Mouse (Mus musculus): Measurements from ENCODE around the gene Tecpr2. TPM values are rescaled to one million over a fixed set of nuclear protein-coding genes. Genes with fewer than 3 reads are reported as not detected.

Gene Tecpr2
- polyA plus RNA-seq (2015; fragmentation: Nextera tagmentation; extraction: Ambion mirVana) = 3.1 and 3.3 TPM in 2 replicates

GRCm38 (mm10) chr12:110889036-110890020, at the start of gene Tecpr2, which contains the start of gene Cinp:
Gene Tecpr2 (plus strand): TSS chr12:110889264.
Gene Cinp (minus strand): TSS chr12:110889145.
- H3K9me3 ChIP-seq = no peaks in the 10 kb centered on the region
- peak within 1 kb of the TSS; percentile 76 for H3K4me3 ChIP-seq
- H3K27me3 ChIP-seq = no peaks in the 10 kb centered on the region
- H3K36me3 ChIP-seq = no peaks in the 10 kb centered on the region
- H3K4me1 ChIP-seq = peaks cover 21% of the 10 kb centered on the region
- peak; percentile 100 for ATAC-seq (ENCODE audit: borderline replicate concordance, extremely low read depth, low FRiP score, low TSS enrichment)
- peak within 1 kb of the TSS; percentile 77 for H3K27ac ChIP-seq
- peak within 1 kb of the TSS; percentile 67 for H3K9ac ChIP-seq
- WGBS = under 1% methylated on average over 69 of the region's 74 CpGs
- peak within 1 kb of the TSS; percentile 81 for H3K4me2 ChIP-seq

DNA sequence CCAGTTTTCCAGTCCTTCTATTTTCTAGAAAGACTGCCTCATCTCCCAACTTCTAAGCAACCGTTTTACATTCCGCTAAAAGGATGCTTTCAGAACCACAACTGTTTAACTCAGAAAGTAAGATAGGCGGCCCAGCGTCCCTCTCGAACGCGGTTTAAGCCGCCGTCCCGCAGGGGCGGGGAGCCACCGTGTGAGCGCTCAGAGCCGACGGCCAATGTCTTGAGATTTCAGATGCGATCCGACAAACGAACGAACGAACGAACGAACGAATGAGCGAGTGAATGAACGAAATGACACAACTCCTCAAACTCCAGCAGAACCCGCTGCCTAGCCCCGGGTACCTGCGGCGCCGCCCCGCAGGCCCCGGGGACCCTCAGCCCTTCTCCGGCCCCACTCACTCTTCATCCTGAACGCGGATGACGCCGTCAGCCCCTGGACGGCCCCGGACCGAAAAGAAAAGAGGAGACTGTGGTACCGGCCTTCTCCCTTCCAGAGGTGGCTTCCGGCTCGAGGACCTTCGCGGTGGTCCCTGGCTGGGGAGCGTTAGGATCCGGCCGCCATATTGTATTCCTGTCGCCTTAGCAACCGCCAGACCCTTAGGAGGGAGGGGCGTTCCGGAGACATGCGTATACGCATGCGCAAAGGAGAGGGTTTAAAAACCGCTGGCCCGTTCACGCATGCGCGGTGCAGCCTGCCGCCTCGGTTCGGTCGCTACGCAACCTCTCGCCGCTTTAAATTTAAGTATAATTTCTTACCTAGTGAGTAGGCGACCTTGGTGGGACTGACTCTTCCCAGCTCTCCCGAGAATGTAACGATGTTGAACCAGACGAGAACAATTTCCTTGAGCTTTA, 48.5 kb upstream of the Tecpr2 start, which contains the start of gene Mok:
Gene Mok (minus strand): TSS at position 592 of the 851 bp plus-strand sequence.
- WGBS = under 1% methylated on average over 67 of the region's 71 CpGs
- ATAC-seq (ENCODE audit: borderline replicate concordance, extremely low read depth, low FRiP score, low TSS enrichment) = peak; percentile 68
- H3K4me3 ChIP-seq = peak within 1 kb of the TSS; percentile 77
- H3K4me2 ChIP-seq = peak within 1 kb of the TSS; percentile 62
- H3K27me3 ChIP-seq = no peaks in the 10 kb centered on the region
- peaks cover 14% of the 10 kb centered on the region; the same call in 1 of the 2 replicates for H3K4me1 ChIP-seq
- peak within 1 kb of the TSS; percentile 6; the same call in 1 of the 2 replicates for H3K27ac ChIP-seq
- H3K9ac ChIP-seq = peak within 1 kb of the TSS; percentile 49
- H3K36me3 ChIP-seq = no peaks in the 10 kb centered on the region
- no peaks in the 10 kb centered on the region for H3K9me3 ChIP-seq

GRCm38 (mm10) chr12:110841731-110842493, 47.2 kb upstream of the Tecpr2 start:
- Histone ChIP-seq H3K4me2 (no peak overlapping the region), H3K36me3 (no peaks in the 10 kb centered on the region), H3K4me1 (peaks cover 23% of the 10 kb centered on the region), H3K9me3 (no peaks in the 10 kb centered on the region), H3K4me3 (no peak overlapping the region; the same call in 1 of the 2 replicates), H3K27me3 (no peaks in the 10 kb centered on the region), H3K9ac (no peak overlapping the region), H3K27ac (no peak overlapping the region)
- ATAC-seq (ENCODE audit: borderline replicate concordance, extremely low read depth, low FRiP score, low TSS enrichment) = no peak
- 70% methylated on average over 5 of the region's 5 CpGs for WGBS

DNA sequence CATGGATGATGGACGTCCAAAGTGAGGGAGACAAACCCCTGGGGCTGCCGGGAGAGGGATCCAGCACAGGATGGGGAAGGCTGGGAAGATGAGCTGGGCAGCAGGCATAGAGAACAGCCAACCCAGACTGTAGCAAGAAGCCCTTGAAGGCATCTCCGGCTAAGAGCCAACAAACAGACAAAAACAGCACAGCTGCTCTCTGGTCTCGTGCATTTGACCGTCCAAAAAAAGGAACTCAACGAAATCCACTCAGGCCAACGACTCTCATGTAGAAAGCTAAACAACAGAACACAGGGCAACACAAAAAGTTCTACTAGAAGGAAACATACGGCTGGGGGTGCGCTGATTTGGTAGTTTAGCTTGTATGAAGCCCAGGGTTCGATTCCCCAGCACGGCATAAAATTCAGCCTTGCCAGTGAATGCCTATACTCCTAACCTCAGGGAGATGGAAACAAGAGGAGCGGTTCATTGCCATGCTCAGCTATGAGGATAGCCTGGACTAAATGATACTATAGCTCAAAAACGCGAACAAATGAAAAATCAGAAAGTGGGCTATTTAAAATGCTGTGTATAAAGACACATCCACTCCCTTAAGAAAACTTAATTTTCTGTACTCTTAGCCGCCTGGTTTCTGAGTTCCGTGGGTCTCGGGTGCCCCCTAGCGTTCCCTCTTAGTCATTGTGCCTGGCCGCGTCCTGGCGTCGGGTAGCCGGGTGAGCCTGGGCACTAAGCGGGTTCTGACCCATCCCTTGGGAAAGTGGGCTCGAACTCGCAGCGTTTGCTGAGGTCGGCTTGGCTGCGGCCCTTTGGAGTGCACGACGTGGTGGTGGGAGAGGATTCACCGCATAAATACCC, 45.6 kb upstream of the Tecpr2 start:
- H3K9ac ChIP-seq = peak overlapping the region; percentile 49
- H3K27me3 ChIP-seq = no peaks in the 10 kb centered on the region
- WGBS = 17% methylated on average over 32 of the region's 32 CpGs
- H3K4me2 ChIP-seq = peak overlapping the region; percentile 84
- H3K4me3 ChIP-seq = peak overlapping the region; percentile 62
- ATAC-seq (ENCODE audit: borderline replicate concordance, extremely low read depth, low FRiP score, low TSS enrichment) = no peak
- peaks cover 23% of the 10 kb centered on the region for H3K4me1 ChIP-seq
- H3K27ac ChIP-seq = 0 out of 2 replicates have a peak overlapping the region, but pooled peaks have one; percentile 85
- no peaks in the 10 kb centered on the region for H3K36me3 ChIP-seq
- H3K9me3 ChIP-seq = no peaks in the 10 kb centered on the region

DNA sequence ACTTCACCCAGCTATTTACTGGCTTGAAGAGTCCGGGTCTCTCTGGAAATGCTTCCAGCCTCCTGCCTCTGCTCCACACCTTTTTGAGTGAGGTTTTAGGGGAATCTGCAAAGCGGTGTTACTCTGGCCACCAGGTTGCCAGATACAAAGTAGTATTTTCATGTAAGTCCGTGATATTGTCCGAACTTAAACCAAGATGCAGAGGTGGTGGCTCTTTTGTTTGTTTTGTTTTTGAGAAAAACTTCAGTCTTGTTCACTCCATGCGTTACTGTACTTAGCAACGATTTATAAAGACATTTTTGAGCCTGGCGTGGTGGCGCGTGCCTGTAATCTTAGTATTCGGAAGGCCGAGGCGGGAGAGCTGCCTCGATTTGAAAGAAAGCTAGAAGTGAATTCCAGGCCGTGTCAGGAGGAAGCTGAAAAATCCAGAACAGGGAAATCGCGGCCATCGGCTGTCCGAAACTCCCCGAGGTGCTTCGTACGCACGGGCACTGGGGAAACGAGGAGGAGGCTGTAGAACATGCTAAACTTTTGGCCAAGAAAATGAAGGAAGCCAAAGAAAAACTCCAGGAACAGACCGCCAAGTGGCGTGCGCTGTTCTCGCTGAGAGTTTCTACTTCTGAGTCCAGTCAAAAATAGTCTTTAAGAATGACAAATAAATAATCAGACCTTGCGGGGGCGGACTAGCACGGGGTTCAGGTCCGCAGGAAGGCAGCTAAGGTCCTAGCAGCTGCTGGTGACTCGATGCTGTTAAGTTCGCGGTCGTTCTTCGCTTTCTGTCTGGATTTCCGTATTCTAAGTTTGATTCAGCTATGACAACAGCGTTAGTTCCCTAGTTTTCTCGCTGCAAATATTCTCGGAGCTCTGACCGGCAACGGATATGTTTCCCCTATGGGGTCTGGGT, 44.6 kb upstream of the Tecpr2 start:
- Histone ChIP-seq H3K27me3 (no peaks in the 10 kb centered on the region), H3K4me3 (peak overlapping the region; percentile 62), H3K9me3 (no peaks in the 10 kb centered on the region), H3K9ac (peak overlapping the region; percentile 49), H3K36me3 (no peaks in the 10 kb centered on the region), H3K4me1 (peaks cover 23% of the 10 kb centered on the region), H3K4me2 (peak overlapping the region; percentile 84), H3K27ac (peak overlapping the region; percentile 85)
- under 1% methylated on average over 42 of the region's 42 CpGs for WGBS
- ATAC-seq (ENCODE audit: borderline replicate concordance, extremely low read depth, low FRiP score, low TSS enrichment) = peak; percentile 31; the same call in 1 of the 2 replicates

GRCm38 (mm10) chr12:110845131-110845880, 43.8 kb upstream of the Tecpr2 start:
- Histone ChIP-seq H3K36me3 (no peaks in the 10 kb centered on the region), H3K4me3 (peak overlapping the region; percentile 62), H3K9me3 (no peaks in the 10 kb centered on the region), H3K9ac (peak overlapping the region; percentile 54), H3K4me2 (peak overlapping the region; percentile 84), H3K4me1 (peaks cover 23% of the 10 kb centered on the region), H3K27ac (peak overlapping the region; percentile 85), H3K27me3 (no peaks in the 10 kb centered on the region)
- ATAC-seq (ENCODE audit: borderline replicate concordance, extremely low read depth, low FRiP score, low TSS enrichment) = peak; percentile 93
- under 1% methylated on average over 36 of the region's 36 CpGs for WGBS

- 65% methylated on average over 6 of the region's 6 CpGs for WGBS
- Histone ChIP-seq H3K36me3 (no peaks in the 10 kb centered on the region), H3K4me2 (peak overlapping the region; percentile 84), H3K9me3 (no peaks in the 10 kb centered on the region), H3K27ac (no peak overlapping the region), H3K9ac (peak overlapping the region; percentile 54; the same call in 1 of the 2 replicates), H3K4me3 (peak overlapping the region; percentile 62), H3K27me3 (no peaks in the 10 kb centered on the region), H3K4me1 (peaks cover 28% of the 10 kb centered on the region)
- no peak for ATAC-seq (ENCODE audit: borderline replicate concordance, extremely low read depth, low FRiP score, low TSS enrichment)
Observed at GRCm38 (mm10) chr12:110846191-110846765, 42.8 kb upstream of the Tecpr2 start.

DNA sequence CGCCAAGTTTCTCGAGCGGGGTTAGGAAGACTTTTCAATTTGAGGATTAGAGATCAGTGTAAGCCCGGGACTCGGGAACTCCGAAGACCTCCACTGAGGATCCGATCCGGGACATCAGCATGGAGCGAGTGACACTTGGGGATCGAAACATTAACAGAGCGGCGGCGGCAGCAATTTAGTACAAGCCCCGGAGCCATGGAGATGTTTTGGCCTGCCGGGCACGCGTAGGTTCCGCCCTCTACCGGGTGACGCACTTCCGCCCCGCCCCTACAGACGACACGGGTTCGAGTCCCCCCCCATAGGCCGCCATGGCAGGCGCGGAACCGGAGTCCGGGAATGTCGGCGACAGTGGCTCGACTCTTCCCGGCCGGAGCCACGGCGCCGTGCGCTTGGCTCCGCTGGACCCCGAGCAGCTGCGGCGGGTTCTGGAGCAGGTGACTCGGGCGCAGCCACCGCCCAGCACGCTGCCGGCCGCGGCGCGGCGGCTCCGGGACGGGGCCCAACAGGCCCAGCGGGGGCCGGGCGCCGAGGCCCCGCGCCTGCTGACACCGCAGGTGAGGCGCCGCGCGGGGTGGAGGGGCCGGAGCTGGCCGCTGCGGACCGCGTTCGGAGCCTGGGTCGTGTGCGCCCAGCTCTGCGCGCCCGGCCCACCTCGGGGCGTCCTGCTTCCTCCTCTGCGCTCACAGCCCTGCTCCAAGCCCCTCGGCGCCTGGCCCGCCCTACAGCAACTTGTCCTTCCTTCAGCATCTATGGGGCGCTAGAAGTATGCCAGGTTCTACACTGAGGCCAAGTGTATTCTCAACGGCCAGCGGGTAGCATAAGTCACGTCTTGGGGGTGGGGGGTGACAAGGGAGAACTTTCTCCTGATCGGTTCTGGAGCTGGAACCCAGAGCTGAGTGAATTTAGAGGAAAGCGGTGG, 38.8 kb upstream of the Tecpr2 start, which contains the start of gene Zfp839:
Gene Zfp839 (plus strand): TSS at position 244 of the 919 bp plus-strand sequence.
- Histone ChIP-seq H3K4me1 (peaks cover 22% of the 10 kb centered on the region), H3K4me3 (peak within 1 kb of the TSS; percentile 89), H3K27ac (peak within 1 kb of the TSS; percentile 75), H3K4me2 (peak within 1 kb of the TSS; percentile 77), H3K9ac (peak within 1 kb of the TSS; percentile 77), H3K27me3 (no peaks in the 10 kb centered on the region), H3K9me3 (no peaks in the 10 kb centered on the region), H3K36me3 (0 out of 2 replicates have a peak, but pooled peaks cover 3% of the 10 kb centered on the region)
- under 1% methylated on average over 89 of the region's 89 CpGs for WGBS
- ATAC-seq (ENCODE audit: borderline replicate concordance, extremely low read depth, low FRiP score, low TSS enrichment) = peak; percentile 76
